Mouse (Mus musculus) midbrain, embryonic 10.5 days (tissue): Measurements from ENCODE around the gene Mdga1. TPM values are rescaled to one million over a fixed set of nuclear protein-coding genes. Genes with fewer than 3 reads are reported as not detected.
"Not testable (repeated sequence)": the region's sequence is repeated elsewhere in the genome, so short reads cannot be mapped to it uniquely, and the experiment has no call there.

ENCODE experiments used
- DNase-seq: peaks from one replicate; pipeline ENCODE4 v3.0.0-alpha.2; 2017; ENCODE audit warnings: low spot score
- H3K27ac ChIP-seq: fragments of 300-500 bp; sonication (generic); replicated peaks from 2 replicates; pipeline ENCODE4 v1.5.1; 2016; ENCODE audit warnings: mild to moderate bottlenecking
- H3K27me3 ChIP-seq: fragments of 300-500 bp; sonication (generic); 2 replicates; pipeline ENCODE4 v1.6.1; 2016; ENCODE audit warnings: low read depth, mild to moderate bottlenecking; ENCODE audit not compliant: poor library complexity, severe bottlenecking
- H3K36me3 ChIP-seq: fragments of 300-500 bp; sonication (generic); 2 replicates; pipeline ENCODE4 v1.6.1; 2016; ENCODE audit warnings: mild to moderate bottlenecking, moderate library complexity
- H3K4me1 ChIP-seq: fragments of 300-500 bp; sonication (generic); 2 replicates; pipeline ENCODE4 v1.6.1; 2016
- H3K4me3 ChIP-seq: fragments of 300-500 bp; sonication (generic); 2 replicates; pipeline ENCODE4 v1.5.1; 2016; ENCODE audit warnings: mild to moderate bottlenecking, moderate library complexity
- H3K9me3 ChIP-seq: fragments of 300-500 bp; sonication (generic); replicated peaks from 2 replicates; pipeline ENCODE4 v1.6.1; 2016; ENCODE audit warnings: mild to moderate bottlenecking
- WGBS: fragments of 180-500 bp; shearing (Covaris S2); methylation state at CpG from one replicate; pipeline ENCODE4 v1.1.7; 2016; 5-methylcytosine and 5-hydroxymethylcytosine counted together
- polyA plus RNA-seq: library from polyadenylated mRNA; unstranded; fragments of >200 nt; fragmentation: Nextera tagmentation; extraction: Ambion mirVana; gene quantifications from 2 replicates; pipeline ENCODE4 v1.2.1, GENCODE M21; 2016

Gene Mdga1
- polyA plus RNA-seq, 1 experiment from 2014 or later: 4.3 TPM

- Histone ChIP-seq H3K27ac (peak overlapping the region; percentile 83), H3K9me3 (no peaks in the 10 kb centered on the region), H3K4me3 (peak overlapping the region; percentile 51), H3K4me1 (peaks cover 49% of the 10 kb centered on the region), H3K36me3 (no peaks in the 10 kb centered on the region), H3K27me3 (peaks cover 20% of the 10 kb centered on the region)
- WGBS: 3% methylated on average over 23 of the region's 23 CpGs
- peak; percentile 73 for DNase-seq
Observed at GRCm38 (mm10) chr17:29795050-29795770, 174.7 kb downstream of the Mdga1 start.

- Histone ChIP-seq H3K27ac (no peak overlapping the region), H3K4me3 (no peak overlapping the region), H3K27me3 (peaks cover 9% of the 10 kb centered on the region; the same call in 1 of the 2 replicates), H3K36me3 (no peaks in the 10 kb centered on the region), H3K4me1 (peaks cover 27% of the 10 kb centered on the region), H3K9me3 (peaks cover 5% of the 10 kb centered on the region; the same call in 1 of the 2 replicates)
- DNase-seq: no peak
- WGBS: 91% methylated on average over 9 of the region's 9 CpGs
Observed at GRCm38 (mm10) chr17:29791531-29792050, 178.3 kb downstream of the Mdga1 start.

- no peak overlapping the region for H3K4me3 ChIP-seq
- H3K9me3 ChIP-seq: peaks cover 5% of the 10 kb centered on the region; the same call in 1 of the 2 replicates
- H3K4me1 ChIP-seq: peaks cover 14% of the 10 kb centered on the region
- no peaks in the 10 kb centered on the region for H3K36me3 ChIP-seq
- peaks cover 9% of the 10 kb centered on the region; the same call in 1 of the 2 replicates for H3K27me3 ChIP-seq
- no peak overlapping the region for H3K27ac ChIP-seq
- DNase-seq: no peak
- WGBS: 87% methylated on average over 12 of the region's 12 CpGs
Observed at GRCm38 (mm10) chr17:29790231-29790740, 179.6 kb downstream of the Mdga1 start.

GRCm38 (mm10) chr17:29789715-29790114 is 180.2 kb downstream of the Mdga1 start:
- WGBS: 69% methylated on average over 9 of the region's 9 CpGs
- H3K36me3 ChIP-seq: no peaks in the 10 kb centered on the region
- DNase-seq: no peak
- peaks cover 8% of the 10 kb centered on the region for H3K4me1 ChIP-seq
- peaks cover 9% of the 10 kb centered on the region; the same call in 1 of the 2 replicates for H3K27me3 ChIP-seq
- H3K4me3 ChIP-seq: no peak overlapping the region
- peaks cover 5% of the 10 kb centered on the region; the same call in 1 of the 2 replicates for H3K9me3 ChIP-seq
- H3K27ac ChIP-seq: no peak overlapping the region

- DNase-seq: no peak
- H3K27ac ChIP-seq: no peak overlapping the region
- H3K36me3 ChIP-seq: no peaks in the 10 kb centered on the region
- H3K4me1 ChIP-seq: no peaks in the 10 kb centered on the region
- peaks cover 5% of the 10 kb centered on the region; the same call in 1 of the 2 replicates for H3K9me3 ChIP-seq
- WGBS: 86% methylated on average over 10 of the region's 10 CpGs
- no peak overlapping the region for H3K4me3 ChIP-seq
- H3K27me3 ChIP-seq: 0 out of 2 replicates have a peak, but pooled peaks cover 1% of the 10 kb centered on the region
Observed at GRCm38 (mm10) chr17:29788573-29788972, 181.3 kb downstream of the Mdga1 start.

- WGBS: 79% methylated on average over 9 of the region's 9 CpGs
- H3K36me3 ChIP-seq: no peaks in the 10 kb centered on the region
- DNase-seq: no peak
- H3K27ac ChIP-seq: no peak overlapping the region
- H3K9me3 ChIP-seq: peaks cover 4% of the 10 kb centered on the region; the same call in 1 of the 2 replicates
- H3K4me3 ChIP-seq: no peak overlapping the region
- no peaks in the 10 kb centered on the region for H3K27me3 ChIP-seq
- H3K4me1 ChIP-seq: no peaks in the 10 kb centered on the region
Observed at GRCm38 (mm10) chr17:29784820-29785219, 185.1 kb downstream of the Mdga1 start.

GRCm38 (mm10) chr17:29781472-29781871 is 188.4 kb downstream of the Mdga1 start:
- peaks cover 13% of the 10 kb centered on the region for H3K4me1 ChIP-seq
- not testable (repeated sequence) for H3K4me3 ChIP-seq, H3K27me3 ChIP-seq, DNase-seq, H3K9me3 ChIP-seq, H3K36me3 ChIP-seq, H3K27ac ChIP-seq
- WGBS: 84% methylated on average over 4 of the region's 4 CpGs

GRCm38 (mm10) chr17:29778021-29778420 is 191.9 kb downstream of the Mdga1 start:
- WGBS: 74% methylated on average over 8 of the region's 8 CpGs
- Histone ChIP-seq H3K4me3 (no peak overlapping the region), H3K27ac (no peak overlapping the region), H3K36me3 (no peaks in the 10 kb centered on the region), H3K27me3 (peaks cover 12% of the 10 kb centered on the region; the same call in 1 of the 2 replicates), H3K4me1 (peaks cover 16% of the 10 kb centered on the region), H3K9me3 (no peaks in the 10 kb centered on the region)
- DNase-seq: no peak

Other genes with a start within 250 kb of the Mdga1 start
- gene Zfand3, start 34.6 kb upstream of the Mdga1 start, polyA plus RNA-seq: 68.1 and 80.5 TPM in 2 replicates